Mouse (Mus musculus) heart, adult 9 months (tissue): ENCODE data around the gene Lsamp.
A peak's percentile ranks its signal among the peaks of the same experiment; 100 is the strongest.

Experiments used
- DNase-seq, 2 experiments: peaks; one replicate each; pipeline ENCODE4 v3.0.0; 2022; ENCODE audit warnings: low spot score in 2 of 2

Lsamp gene

DNA sequence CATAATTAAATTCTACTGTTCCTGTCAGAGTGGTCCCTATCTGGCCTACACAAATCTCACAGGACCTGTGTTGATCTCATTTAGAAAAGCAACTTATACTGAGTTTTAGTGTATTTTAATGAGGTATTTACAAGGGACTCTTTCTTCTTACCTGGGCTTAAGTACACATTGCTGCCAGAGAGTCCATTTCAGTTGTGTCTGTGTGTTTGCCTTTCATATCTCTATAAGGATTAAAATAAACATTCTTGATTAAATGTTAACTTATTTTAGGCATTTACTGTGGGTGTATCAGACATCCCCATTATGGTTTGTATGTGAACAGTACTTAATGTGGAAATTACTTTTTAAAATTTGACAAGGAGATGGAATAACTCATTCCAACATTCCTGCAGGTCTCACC lies 963.9 kb downstream of the Lsamp start:
- DNase-seq = no peak

- no peak for DNase-seq
These were observed 975.0 kb downstream of the Lsamp start for GRCm38 (mm10) chr16:40959211-40959610.

DNA sequence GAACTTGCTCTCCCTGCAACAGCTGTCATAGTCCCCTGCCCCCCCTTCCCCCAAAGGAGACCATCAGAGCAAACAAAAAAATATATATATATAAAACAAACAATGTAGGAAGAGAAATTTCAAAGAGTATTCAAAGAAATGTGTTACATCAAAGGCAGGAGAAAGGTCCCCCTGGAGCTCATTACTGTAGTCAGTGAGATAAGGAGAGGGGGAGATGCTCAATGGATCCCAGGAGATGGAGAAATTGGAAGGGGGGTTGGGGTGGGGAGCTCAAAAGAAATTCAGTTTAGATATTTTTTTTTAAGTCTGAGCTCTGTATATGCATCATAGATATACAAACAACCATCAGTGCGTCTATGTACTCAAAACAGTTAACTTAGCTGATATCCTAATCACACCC lies 976.4 kb downstream of the Lsamp start:
- no peak for DNase-seq

DNA sequence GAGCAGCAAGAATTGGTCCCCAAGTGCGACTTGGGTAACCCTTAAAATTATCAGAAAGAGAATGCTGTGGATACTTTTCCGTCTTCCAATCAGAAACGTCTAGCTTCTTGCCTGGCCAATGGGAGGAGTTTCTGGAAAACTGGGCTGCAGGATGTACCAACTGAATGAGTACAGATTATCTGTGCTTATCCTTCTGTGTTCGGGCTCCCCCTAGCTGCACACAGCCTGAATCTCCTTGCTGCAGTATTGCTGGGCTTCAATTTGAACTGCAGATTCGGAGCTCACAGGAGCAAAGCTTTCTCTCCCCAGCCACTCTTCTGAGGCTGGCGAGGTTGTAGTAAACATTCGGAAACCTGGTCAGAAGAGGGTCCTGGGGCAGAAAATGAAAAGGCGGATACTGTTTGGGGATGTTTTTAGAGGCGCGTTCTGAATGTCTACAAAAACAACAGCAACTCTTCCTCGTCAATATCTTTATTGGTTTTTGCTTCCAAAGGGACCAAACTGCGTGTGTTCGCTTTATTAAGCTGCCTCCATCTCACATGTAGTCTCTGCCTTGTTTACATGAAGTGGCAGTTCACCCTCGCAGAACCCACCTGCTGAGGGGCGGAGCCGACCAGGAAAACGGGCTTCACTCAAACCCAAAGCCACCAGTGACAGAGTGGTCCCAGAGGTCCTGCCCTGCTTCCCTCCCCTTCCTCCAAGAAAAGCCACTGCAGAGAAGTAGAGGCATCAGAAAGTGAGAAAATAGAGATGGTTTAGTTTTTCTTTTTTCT lies 984.1 kb downstream of the Lsamp start:
- peak; percentile 4 to 11 for DNase-seq

- no peak for DNase-seq
These were observed 987.2 kb downstream of the Lsamp start for GRCm38 (mm10) chr16:40971382-40971781.

GRCm38 (mm10) chr16:40974084-40974483 lies 989.9 kb downstream of the Lsamp start:
- DNase-seq = no peak

- no peak for DNase-seq
These were observed 998.9 kb downstream of the Lsamp start for GRCm38 (mm10) chr16:40983026-40983425.

DNA sequence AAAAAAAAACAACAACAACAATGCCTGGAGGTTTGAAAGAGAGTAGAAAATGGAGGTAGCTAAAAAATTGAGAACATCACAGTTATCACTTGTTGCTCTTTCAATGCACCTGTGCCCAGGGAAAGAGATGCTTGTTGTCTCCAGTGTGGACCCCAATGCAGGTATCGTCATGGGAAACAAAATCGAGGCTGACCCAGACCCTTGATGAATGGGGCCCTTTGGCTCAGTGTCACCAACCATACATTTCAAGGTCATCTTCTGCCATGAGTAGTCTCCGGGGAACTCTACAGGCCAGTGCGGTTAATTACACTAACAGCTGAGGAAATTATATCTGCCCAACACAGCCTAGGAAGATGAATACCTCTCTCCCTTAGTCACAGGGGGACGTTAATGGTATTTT lies 1023.4 kb downstream of the Lsamp start:
- DNase-seq = no peak

- DNase-seq = no peak
These were observed 1050.6 kb downstream of the Lsamp start for GRCm38 (mm10) chr16:41034746-41035145.

GRCm38 (mm10) chr16:41041686-41042085 lies 1057.5 kb downstream of the Lsamp start:
- DNase-seq = no peak

- DNase-seq = no peak
These were observed 1079.2 kb downstream of the Lsamp start for GRCm38 (mm10) chr16:41063270-41063857.

- no peak for DNase-seq
These were observed 1089.3 kb downstream of the Lsamp start for GRCm38 (mm10) chr16:41073470-41073869.

- DNase-seq = no peak
These were observed 1104.5 kb downstream of the Lsamp start for GRCm38 (mm10) chr16:41088648-41089047.

DNA sequence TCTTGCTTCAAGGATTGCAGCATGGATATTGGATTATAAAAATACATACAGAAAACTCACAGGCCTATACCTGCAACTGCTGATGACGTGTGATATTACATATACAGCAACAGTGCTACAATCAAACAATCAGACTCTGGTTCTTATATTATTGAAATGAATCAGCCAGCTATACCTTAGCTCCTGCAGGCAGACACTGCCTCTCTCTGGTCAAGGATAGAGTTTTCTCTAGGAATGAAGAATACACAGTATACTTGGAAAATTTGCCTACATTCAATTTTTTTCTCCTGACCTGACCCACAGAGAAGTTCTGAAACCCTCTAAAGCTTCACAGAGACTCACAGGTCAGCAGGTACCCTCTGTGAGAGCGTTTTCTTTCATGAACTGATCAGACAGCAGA lies 1105.9 kb downstream of the Lsamp start:
- no peak for DNase-seq

DNA sequence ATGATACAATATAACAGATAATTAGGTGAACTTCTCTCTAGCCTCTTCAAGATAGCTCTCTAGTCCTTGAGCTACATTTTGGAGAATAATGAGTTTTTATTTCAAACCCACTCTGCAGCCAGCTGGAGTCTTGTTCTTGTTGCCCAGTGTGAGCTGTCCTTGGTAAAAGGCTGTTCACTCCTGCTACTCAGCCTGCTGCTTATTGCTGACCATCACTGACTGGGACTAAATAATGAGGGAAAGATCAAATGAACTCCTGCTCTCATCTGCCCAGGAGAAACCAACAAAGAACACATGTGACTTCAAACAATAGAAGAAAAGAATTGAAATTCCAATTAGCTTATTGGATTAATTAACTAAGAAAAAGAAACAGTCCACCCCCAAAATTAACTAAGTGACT lies 1107.1 kb downstream of the Lsamp start:
- no peak for DNase-seq

DNA sequence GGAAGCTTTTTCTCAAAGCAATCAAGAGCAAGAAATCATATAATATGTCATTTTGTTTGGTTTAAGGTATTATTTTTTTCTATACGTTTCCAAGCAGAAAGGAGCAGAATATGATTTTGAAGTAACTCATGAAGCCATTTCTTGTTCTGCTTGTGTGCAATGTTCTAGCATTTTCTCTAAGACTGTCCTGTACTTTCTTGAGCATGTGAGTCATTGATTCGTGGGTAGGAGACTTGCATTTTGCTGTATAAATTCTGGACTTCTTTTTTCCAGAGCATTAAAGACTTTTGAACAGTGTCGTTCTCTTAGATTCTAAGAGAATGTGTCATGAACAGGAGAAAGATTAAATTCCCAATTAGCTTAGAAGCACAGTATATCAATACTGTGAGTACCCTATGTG lies 1118.6 kb downstream of the Lsamp start:
- DNase-seq = no peak

GRCm38 (mm10) chr16:41124361-41124760 lies 1140.2 kb downstream of the Lsamp start:
- DNase-seq = no peak

- DNase-seq = no peak
These were observed 1140.9 kb downstream of the Lsamp start for GRCm38 (mm10) chr16:41125051-41125450.

GRCm38 (mm10) chr16:41131053-41131452 lies 1146.9 kb downstream of the Lsamp start:
- no peak for DNase-seq

DNA sequence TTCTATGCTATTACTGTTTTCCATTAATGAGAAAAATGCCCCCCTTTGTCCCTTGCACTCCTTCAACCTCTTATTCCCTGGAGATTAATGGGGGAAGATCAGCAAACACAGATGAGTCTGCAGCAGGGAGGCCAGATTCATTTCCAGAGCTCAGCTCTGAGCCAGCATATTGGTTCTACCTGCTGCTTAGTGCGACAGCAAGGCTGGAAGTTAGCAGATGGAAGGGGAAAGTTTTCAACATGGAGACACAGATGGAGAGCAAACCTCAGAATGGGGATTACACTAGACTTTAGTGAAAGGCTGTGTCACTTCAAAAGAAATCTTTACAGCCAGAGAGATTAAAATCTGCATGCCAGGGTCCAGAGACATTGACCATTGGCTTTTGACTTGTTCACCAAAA lies 1188.7 kb downstream of the Lsamp start:
- no peak for DNase-seq

DNA sequence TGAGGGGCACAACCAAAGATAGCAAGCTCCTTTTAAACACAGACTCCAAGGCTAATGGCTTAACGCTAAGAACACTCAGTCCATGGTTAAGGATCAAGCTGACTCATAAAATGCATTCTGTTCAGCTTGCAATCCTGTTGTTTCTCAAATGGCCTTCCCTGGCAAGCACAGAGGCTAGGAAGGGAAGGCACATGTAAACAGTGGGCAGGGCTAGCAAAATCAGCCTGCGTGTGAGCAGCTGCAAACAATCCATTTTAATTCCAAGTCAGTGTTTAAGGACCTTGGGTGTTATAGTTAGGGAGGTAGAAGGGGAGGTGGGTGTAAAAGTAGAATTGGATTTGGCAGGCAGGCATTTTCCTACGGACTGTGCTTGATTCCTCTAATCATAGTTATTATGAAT lies 1195.4 kb downstream of the Lsamp start:
- no peak for DNase-seq

DNA sequence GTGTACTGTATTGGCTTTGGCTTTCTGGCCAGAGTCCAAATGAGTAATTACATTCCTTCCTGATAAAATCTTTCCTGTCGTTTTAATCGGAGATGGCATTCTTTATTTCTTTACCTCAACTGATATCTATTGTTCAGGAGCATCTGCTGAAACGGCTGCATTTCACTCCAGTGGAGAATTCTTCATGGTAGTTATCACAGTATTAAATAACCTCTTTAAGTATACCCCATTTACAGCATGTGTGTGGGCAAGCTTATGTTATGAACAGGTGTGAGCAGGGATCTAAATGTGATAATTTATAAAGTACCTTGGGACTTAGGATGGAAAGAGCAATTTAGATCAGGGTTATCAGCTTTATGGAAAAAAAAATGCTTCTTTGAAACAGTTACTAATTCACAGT lies 1196.7 kb downstream of the Lsamp start:
- no peak for DNase-seq

- DNase-seq = no peak
These were observed 1225.9 kb downstream of the Lsamp start for GRCm38 (mm10) chr16:41210055-41210454.

- no peak for DNase-seq
These were observed 1251.7 kb downstream of the Lsamp start for GRCm38 (mm10) chr16:41235829-41236228.
